Mouse (Mus musculus) left cerebral cortex, postnatal 4 days (tissue): ENCODE measurements around the gene Cpsf4l. TPM values are rescaled to one million over a fixed set of nuclear protein-coding genes. Genes with fewer than 3 reads are reported as not detected.
A peak's percentile ranks its signal among the peaks of the same experiment; 100 is the strongest.

Experiments
- DNase-seq: peaks from one replicate; pipeline ENCODE4 v3.0.0-alpha.2; 2022
- intact Hi-C: fragments of 180-260 bp; cut with DNase I; formaldehyde crosslinking; loops from one replicate; pipeline ENCODE4 v1.15.1; 2025
- total RNA-seq, 2 experiments: library from RNA; stranded (reverse); gene quantifications; 2 replicates each; pipeline ENCODE4 v1.2.3; 2021

Cpsf4l gene
- total RNA-seq, 2 experiments from 2014 or later: not detected

GRCm38 (mm10) chr11:113705966-113706652 lies 3.7 kb downstream of the Cpsf4l start:
- DNase-seq: no peak
- intact Hi-C loops: no loop called here

DNA sequence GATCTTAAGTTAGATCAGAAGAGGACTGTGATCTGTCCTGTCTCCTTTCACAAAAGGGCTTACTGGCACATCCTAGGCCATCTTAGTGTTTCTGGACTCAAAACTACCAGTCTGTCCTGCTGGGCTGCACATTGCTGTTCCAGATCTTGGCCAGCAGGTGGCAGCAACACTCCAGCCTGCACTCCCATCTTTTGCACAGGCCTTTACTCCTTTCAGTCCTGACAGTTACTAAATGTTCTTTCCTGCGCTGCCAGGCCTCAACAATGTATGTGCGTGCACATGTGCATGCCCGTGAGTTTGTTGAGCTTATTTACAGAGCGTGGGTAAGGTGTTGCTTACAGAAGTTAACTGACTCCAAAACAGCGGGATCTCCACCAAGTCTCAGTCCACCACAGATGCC lies 6.1 kb downstream of the Cpsf4l start:
- intact Hi-C loops: loop anchor here (2.0 kb wide), 1 partner anchor 107 kb away; no protein-coding TSS in a partner anchor
- peak; percentile 66 for DNase-seq

DNA sequence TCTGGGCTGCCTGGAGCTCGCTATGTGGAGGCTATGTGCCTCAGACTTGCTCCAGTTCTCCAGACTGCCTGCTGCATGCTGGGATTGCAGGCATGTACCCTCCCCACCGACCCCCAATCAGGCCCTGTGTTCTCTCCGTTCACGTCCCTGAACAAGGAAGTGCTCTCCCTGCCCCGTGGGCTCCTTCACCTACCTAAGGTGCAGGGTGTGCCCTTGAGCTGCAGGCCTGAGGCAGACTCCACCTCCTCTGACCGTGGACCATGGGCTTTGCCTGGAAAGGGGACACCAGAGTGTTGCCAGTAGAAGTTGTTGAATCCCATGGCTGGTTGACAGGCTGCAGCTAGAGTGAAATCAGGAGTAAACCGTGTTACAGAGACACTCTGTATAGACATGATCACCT lies 10.2 kb downstream of the Cpsf4l start:
- DNase-seq: no peak
- intact Hi-C loops: no loop called here

- intact Hi-C loops: no loop called here
- no peak for DNase-seq
Measured at GRCm38 (mm10) chr11:113698013-113698545, 11.7 kb downstream of the Cpsf4l start.

GRCm38 (mm10) chr11:113697571-113697970 lies 12.2 kb downstream of the Cpsf4l start:
- intact Hi-C loops: no loop called here
- no peak for DNase-seq

GRCm38 (mm10) chr11:113691851-113692250 lies 18.0 kb downstream of the Cpsf4l start:
- no peak for DNase-seq
- intact Hi-C loops: no loop called here

DNA sequence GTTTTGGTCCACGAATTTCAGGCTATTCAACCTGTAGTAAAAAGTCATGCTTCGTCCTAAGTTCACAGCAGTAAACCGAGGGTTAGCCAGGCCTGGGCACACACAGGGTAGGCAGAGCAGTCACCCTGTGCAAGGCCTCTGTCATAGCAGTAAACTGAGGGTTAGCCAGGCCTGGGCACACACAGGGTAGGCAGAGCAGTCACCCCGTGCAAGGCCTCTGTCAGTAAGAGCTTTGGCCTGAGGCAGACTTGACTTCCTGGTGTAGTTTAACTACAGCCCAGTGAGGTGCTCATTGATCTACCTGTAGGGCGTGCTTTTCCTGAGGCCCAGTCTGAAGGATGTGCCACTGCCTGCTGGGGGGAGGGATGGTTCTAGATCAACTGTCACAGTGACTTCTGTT lies 18.5 kb downstream of the Cpsf4l start:
- DNase-seq: no peak
- intact Hi-C loops: no loop called here

DNA sequence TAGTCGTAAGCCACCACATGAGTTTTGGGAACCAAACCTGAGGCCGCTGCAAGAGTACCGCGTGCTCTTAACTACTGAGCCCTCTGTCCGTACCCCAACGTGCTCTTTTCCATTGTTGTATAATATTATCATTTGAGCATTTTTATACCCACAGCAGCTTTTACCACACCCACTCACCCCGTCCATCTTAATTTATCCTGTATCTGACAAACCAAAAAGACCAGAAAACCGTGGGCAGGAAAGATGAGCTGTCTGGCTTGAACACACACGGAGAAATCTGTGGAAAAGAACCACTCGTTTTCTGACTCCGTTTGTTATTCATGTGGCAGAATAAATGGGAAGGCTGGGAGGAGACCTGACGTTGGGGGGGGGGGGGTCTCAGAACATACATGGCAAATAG lies 19.3 kb downstream of the Cpsf4l start:
- intact Hi-C loops: no loop called here
- no peak for DNase-seq

GRCm38 (mm10) chr11:113687031-113687430 lies 22.8 kb downstream of the Cpsf4l start:
- intact Hi-C loops: no loop called here
- DNase-seq: no peak

DNA sequence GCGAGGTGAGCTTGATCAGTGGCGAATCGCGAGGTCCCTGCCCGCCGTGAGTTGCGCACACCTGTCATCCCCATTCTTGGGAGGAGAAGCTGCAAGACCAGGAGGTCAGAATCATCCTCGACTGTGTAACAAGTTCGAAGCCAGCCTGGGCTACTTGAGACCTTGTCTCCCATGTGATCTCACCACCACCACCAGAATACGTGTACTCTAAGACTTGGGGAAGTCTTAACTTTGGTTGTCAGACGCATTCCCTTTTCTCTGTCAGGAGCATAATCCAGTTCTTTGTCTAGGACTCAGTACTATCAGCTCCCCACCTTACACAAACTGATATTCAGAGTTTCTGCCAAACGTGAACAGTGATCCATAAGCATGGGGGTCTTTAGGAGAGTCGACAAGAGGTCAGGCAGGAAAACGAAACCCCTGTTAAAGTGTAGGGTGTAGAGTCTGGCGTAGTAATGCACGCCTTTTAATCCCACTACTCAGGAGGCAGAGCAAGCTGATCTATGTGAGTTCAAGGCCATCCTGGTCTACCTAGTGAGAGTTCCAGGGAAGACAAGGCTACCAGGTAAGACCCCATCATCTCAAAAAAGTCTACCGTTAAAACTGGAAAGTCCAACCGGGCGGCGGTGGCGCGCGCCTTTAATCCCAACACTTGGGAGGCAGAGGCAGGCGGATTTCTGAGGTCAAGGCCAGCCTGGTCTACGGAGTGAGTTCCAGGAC lies 24.9 kb downstream of the Cpsf4l start:
- no peak for DNase-seq
- intact Hi-C loops: no loop called here

GRCm38 (mm10) chr11:113683957-113684706 lies 25.7 kb downstream of the Cpsf4l start, which contains the start of the genes Fam104a and D11Wsu47e:
Gene Fam104a (minus strand): TSS chr11:113684155.
Gene D11Wsu47e (plus strand): TSS chr11:113684412.
- peak; percentile 95 for DNase-seq
- intact Hi-C loops: no loop called here

GRCm38 (mm10) chr11:113683627-113683956 lies 26.2 kb downstream of the Cpsf4l start:
- DNase-seq: no peak
- intact Hi-C loops: no loop called here

- peak; percentile 57 for DNase-seq
- intact Hi-C loops: no loop called here
Measured at GRCm38 (mm10) chr11:113682897-113683626, 26.8 kb downstream of the Cpsf4l start.

GRCm38 (mm10) chr11:113681979-113682378 lies 27.8 kb downstream of the Cpsf4l start:
- DNase-seq: no peak
- intact Hi-C loops: no loop called here

DNA sequence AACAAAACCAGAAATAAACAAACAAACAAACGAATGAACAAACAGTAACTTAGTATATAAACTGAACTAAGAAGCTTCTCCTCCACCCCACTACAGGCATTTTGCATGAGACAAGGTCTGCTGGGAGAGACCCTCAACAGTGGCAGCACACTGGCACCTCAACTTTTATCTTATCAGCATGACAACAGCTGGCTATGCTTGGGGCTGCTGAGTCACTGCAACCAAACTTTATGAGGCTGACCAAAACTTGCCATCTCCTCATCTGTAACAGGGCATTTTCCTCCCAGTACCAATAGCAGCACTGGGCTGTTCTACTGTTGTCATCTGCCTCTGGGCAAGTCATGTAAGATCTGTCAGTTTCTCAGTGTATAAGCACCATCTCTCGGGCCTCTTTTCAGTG lies 28.9 kb downstream of the Cpsf4l start:
- DNase-seq: no peak
- intact Hi-C loops: no loop called here

DNA sequence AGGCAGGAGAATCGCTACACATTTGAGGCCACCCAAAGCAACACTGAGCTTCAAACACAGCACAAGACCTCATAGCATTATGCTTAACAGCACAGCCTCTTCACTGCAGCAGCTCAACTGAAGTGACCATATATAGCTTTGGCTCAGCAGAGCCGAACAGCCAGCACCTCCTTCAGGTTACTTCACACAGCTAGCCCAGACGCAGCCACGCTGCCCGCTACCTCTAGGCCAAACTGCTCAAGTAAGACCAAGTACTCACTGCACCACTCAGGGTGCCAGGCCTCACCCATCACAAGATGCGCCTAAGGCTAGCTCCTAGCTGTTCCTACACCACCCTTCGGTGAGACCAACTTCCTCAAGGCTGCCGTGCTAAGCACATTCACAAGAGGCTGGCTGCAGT lies 31.4 kb downstream of the Cpsf4l start:
- no peak for DNase-seq
- intact Hi-C loops: no loop called here

DNA sequence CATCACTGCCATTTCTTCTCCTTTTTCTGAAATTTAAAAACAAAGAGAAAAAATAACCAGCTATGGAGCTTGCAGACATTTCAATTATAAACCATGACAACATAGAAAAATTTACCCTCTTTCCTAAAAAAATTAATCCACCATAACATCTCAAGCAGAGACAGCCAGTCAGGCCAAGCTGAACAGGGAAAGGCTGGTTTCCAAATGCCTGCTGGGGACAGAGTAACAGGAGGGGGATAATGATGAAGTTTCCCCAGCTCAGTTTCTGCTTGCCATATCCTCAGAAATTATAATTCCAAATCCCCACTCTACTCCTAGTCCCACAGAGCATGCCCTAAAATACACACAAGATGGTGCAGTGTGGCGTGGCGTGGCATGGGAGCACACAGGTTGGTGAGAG lies 32.4 kb downstream of the Cpsf4l start:
- intact Hi-C loops: no loop called here
- DNase-seq: no peak

DNA sequence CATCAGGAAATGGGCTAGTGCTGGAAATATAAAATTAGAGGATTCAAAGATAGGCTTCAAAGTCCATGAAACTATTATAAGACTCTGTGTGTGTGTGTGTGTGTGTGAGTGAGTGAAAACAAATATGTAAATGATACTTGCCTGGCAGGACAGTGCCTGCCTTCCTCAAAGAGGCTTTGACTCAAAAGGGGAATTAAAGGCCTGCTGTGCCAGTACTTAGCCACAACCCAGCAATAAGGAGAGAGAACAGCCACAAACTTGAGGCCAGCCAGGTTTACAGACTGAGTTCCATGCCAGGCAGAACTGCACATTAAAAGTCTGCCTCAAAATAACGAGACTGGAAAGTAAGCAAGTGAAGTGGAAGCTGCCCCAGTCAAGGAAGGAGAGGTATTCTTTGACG lies 33.0 kb downstream of the Cpsf4l start:
- intact Hi-C loops: no loop called here
- no peak for DNase-seq

- intact Hi-C loops: no loop called here
Measured at GRCm38 (mm10) chr11:113674595-113674994, 35.2 kb downstream of the Cpsf4l start.

GRCm38 (mm10) chr11:113673614-113674013 lies 36.2 kb downstream of the Cpsf4l start:
- intact Hi-C loops: no loop called here
- DNase-seq: no peak

More at GRCm38 (mm10) chr11:113674595-113674994, 35.2 kb downstream of the Cpsf4l start:
- DNase-seq: no peak

GRCm38 (mm10) chr11:113669711-113670110 lies 40.1 kb downstream of the Cpsf4l start:
- no peak for DNase-seq
- intact Hi-C loops: no loop called here
